Mouse (Mus musculus) small intestine, adult 2 months (tissue): ENCODE measurements around the gene Ubr7. TPM values are rescaled to one million over a fixed set of nuclear protein-coding genes. Genes with fewer than 3 reads are reported as not detected.

ENCODE experiments used
- H3K27ac ChIP-seq: fragments of 200-500 bp; 2 replicates; pipeline ENCODE4 v1.5.1; 2012; ENCODE audit warnings: low read depth, low read length, control low read depth, inconsistent platforms; ENCODE audit not compliant: insufficient read depth
- H3K27me3 ChIP-seq: fragments of 200-500 bp; 2 replicates; pipeline ENCODE4 v1.6.1; 2012; ENCODE audit warnings: mild to moderate bottlenecking, moderate library complexity, low read length, inconsistent platforms; ENCODE audit not compliant: control insufficient read depth, insufficient read depth
- H3K36me3 ChIP-seq: fragments of 200-500 bp; 2 replicates; pipeline ENCODE4 v1.6.1; 2012; ENCODE audit warnings: mild to moderate bottlenecking, low read length, control low read depth, inconsistent platforms; ENCODE audit not compliant: control insufficient read depth, insufficient read depth
- H3K4me1 ChIP-seq: fragments of 200-500 bp; 2 replicates; pipeline ENCODE4 v1.6.1; 2012; ENCODE audit warnings: low read length, inconsistent platforms, mixed read lengths; ENCODE audit not compliant: control insufficient read depth, insufficient read depth, insufficient read length
- H3K4me3 ChIP-seq: fragments of 200-500 bp; 2 replicates; pipeline ENCODE4 v1.5.1; 2012; ENCODE audit warnings: low read depth, mild to moderate bottlenecking, control low read depth, inconsistent platforms, low read length, moderate library complexity
- CTCF ChIP-seq: fragments of 200-500 bp; IDR thresholded peaks from 2 replicates; pipeline ENCODE4 v1.5.1; 2012; ENCODE audit warnings: low read depth, mild to moderate bottlenecking, control low read depth, inconsistent platforms, low read length, moderate library complexity, mixed read lengths; ENCODE audit not compliant: insufficient replicate concordance, insufficient read length; ENCODE audit errors: extremely low read depth
- POLR2A ChIP-seq: fragments of 200-500 bp; IDR thresholded peaks from 2 replicates; pipeline ENCODE4 v1.6.1; 2012; ENCODE audit warnings: low read depth, mild to moderate bottlenecking, control low read depth, inconsistent platforms, low read length, moderate library complexity
- WGBS: fragments of 180-500 bp; shearing (Covaris S2); methylation state at CpG from one replicate; pipeline ENCODE4 v1.1.7; 2018; 5-methylcytosine and 5-hydroxymethylcytosine counted together
- polyA plus RNA-seq: library from polyadenylated mRNA; depleted of rRNA; stranded (reverse); fragments of >200 nt; gene quantifications from 2 replicates; pipeline ENCODE4 v1.2.3, GENCODE M21; 2012

Ubr7 gene
- polyA plus RNA-seq, 1 experiment, result 4.5 TPM

DNA sequence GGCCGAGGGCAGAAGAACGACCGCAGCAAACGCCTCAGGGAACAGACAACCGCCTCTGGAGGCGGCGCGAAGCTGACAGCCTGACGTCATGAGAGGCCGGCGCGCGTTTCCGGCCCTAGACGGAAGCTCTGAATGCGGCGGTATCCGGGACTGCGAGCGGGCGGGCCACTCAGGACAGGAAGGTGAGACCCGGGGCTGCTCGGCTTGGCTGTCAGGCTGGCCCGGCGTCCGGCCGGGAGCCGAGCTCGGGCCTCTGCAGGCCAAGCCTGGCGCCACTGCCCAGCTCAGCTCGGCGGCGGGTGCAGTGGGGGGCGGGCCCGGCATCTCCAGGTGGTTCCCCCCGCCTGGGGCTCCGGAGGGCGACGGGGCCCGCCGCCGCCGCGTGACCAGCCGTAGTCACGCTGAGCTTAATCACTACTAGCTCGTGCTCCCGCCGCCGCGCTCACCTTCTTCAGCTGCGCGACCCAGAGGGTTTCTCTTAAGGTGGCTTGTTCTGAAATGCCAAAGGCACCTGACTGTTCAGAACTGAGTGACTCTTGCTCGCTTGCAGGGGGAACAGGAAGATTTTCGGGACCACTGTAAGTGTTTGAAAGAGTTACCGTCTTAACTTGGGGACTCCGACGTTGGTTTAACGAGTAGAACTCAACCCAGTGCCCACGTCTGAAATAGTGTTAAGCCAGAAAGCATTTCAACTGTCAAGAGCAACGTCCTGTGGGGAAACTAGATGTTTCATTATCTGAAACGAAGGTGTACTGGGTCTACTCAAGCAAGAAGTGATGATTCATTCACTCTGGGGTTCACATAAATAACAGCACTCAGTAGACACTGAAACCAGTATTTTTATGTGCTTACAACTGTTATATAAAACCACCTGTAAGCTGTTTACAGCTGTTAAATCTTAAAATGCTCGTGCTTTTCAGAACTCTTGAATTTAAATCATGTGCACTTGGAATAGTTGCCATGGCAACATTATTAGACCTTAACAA, 13.9 kb upstream of the Ubr7 start, which contains the start of the genes Moap1 and Tmem251:
Gene Moap1, minus strand, starts transcription at position 73 of the 986 bp plus-strand sequence.
Gene Tmem251, plus strand, starts transcription at position 174 of the 986 bp plus-strand sequence.
- WGBS, result under 1% methylated on average over 63 of the region's 63 CpGs
- no peaks in the 10 kb centered on the region for H3K27me3 ChIP-seq
- peaks cover 7% of the 10 kb centered on the region; the same call in 1 of the 2 replicates for H3K4me1 ChIP-seq
- H3K4me3 ChIP-seq, result peak within 1 kb of the TSS; percentile 73
- TF ChIP-seq CTCF, result no peak
- TF ChIP-seq POLR2A, result peak; percentile 48
- H3K36me3 ChIP-seq, result peaks cover 6% of the 10 kb centered on the region; the same call in 1 of the 2 replicates
- peak within 1 kb of the TSS; percentile 71 for H3K27ac ChIP-seq

GRCm38 (mm10) chr12:102744839-102745238, 12.9 kb upstream of the Ubr7 start:
- peaks cover 6% of the 10 kb centered on the region; the same call in 1 of the 2 replicates for H3K36me3 ChIP-seq
- H3K27me3 ChIP-seq, result no peaks in the 10 kb centered on the region
- TF ChIP-seq POLR2A (no peak), CTCF (no peak)
- H3K4me1 ChIP-seq, result peaks cover 7% of the 10 kb centered on the region; the same call in 1 of the 2 replicates
- H3K4me3 ChIP-seq, result no peak overlapping the region
- 42% methylated on average over 6 of the region's 6 CpGs for WGBS
- H3K27ac ChIP-seq, result no peak overlapping the region

GRCm38 (mm10) chr12:102748256-102748655, 9.5 kb upstream of the Ubr7 start:
- peaks cover 6% of the 10 kb centered on the region; the same call in 1 of the 2 replicates for H3K36me3 ChIP-seq
- peaks cover 2% of the 10 kb centered on the region; the same call in 1 of the 2 replicates for H3K4me1 ChIP-seq
- no peak overlapping the region for H3K27ac ChIP-seq
- TF ChIP-seq POLR2A (no peak), CTCF (no peak)
- H3K4me3 ChIP-seq, result no peak overlapping the region
- 65% methylated on average over 3 of the region's 3 CpGs for WGBS
- no peaks in the 10 kb centered on the region for H3K27me3 ChIP-seq

- peak overlapping the region; percentile 93 for H3K4me3 ChIP-seq
- no peaks in the 10 kb centered on the region for H3K27me3 ChIP-seq
- H3K4me1 ChIP-seq, result peaks cover 9% of the 10 kb centered on the region; the same call in 1 of the 2 replicates
- H3K27ac ChIP-seq, result no peak overlapping the region
- no peaks in the 10 kb centered on the region for H3K36me3 ChIP-seq
- WGBS, result 75% methylated on average over 7 of the region's 7 CpGs
- TF ChIP-seq POLR2A (no peak), CTCF (peak; percentile 19; the same call in 1 of the 2 replicates)
Measured at GRCm38 (mm10) chr12:102756304-102756703, 1.5 kb upstream of the Ubr7 start.

DNA sequence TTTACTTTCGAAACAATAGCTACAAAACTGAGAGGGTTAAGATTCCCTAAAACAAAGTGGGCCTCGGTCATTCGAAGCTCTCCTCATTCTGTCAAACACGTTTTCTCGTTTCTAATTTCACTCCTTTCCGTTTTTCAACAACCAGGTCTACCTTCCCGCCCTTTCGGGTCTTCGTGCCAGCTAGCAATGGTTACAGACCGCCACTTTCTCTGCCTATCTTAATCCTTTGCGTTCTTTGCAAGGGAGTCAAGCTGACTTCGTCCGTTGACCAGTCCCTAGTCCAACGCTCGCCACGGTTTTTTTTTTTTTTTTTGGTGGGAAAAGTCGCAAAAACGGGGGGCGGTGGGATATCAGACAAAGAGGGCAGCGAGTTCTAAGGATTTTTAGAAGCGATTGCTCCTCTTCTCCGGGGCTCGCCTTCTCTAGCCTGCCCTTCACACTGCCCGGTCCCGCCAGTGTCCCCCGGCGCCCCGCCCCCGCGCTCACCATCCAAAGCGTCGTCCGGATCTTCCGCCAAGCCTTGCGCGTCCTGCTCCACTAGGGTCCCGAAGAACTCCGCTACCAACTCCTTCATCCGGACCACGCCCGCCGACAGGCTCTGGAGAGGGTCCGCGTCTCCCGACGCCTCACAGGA, 595 bp upstream of the Ubr7 start:
- no peaks in the 10 kb centered on the region for H3K27me3 ChIP-seq
- peak overlapping the region; percentile 65 for H3K27ac ChIP-seq
- peak overlapping the region; percentile 93 for H3K4me3 ChIP-seq
- no peak for TF ChIP-seq CTCF
- no peak for TF ChIP-seq POLR2A
- under 1% methylated on average over 46 of the region's 46 CpGs for WGBS
- H3K4me1 ChIP-seq, result peaks cover 9% of the 10 kb centered on the region; the same call in 1 of the 2 replicates
- peaks cover under 1% of the 10 kb centered on the region; the same call in 1 of the 2 replicates for H3K36me3 ChIP-seq

- WGBS, result 2% methylated on average over 10 of the region's 10 CpGs
- TF ChIP-seq CTCF, result no peak
- no peak for TF ChIP-seq POLR2A
Measured at GRCm38 (mm10) chr12:102758403-102758756, 613 bp downstream of the Ubr7 start, which contains the start of gene Gm20604. TSS of gene Gm20604 (minus strand) at chr12:102758672.

More at GRCm38 (mm10) chr12:102758403-102758756, 613 bp downstream of the Ubr7 start, which contains the start of gene Gm20604:
- no peaks in the 10 kb centered on the region for H3K27me3 ChIP-seq
- H3K4me1 ChIP-seq, result peaks cover 9% of the 10 kb centered on the region; the same call in 1 of the 2 replicates
- peaks cover 5% of the 10 kb centered on the region for H3K36me3 ChIP-seq
- H3K27ac ChIP-seq, result peak within 1 kb of the TSS; percentile 65
- peak within 1 kb of the TSS; percentile 93 for H3K4me3 ChIP-seq
